Mouse (Mus musculus): Measurements from ENCODE around the gene Aplnr.

- TF ChIP-seq GATA1 (IDR thresholded peaks at IDR 0.05; ENCODE audit: borderline replicate concordance, low read length) (no peak), FLI1 (IDR thresholded peaks at IDR 0.05; ENCODE audit: low read length) (no peak)
Measured at GRCm38 (mm10) chr2:85161638-85162093, 25.6 kb downstream of the Aplnr start.
